Mouse (Mus musculus): ENCODE measurements around the gene Scd2. TPM values are rescaled to one million over a fixed set of nuclear protein-coding genes. Genes with fewer than 3 reads are reported as not detected.
A peak's percentile ranks its signal among the peaks of the same experiment; 100 is the strongest.
"Not testable (repeated sequence)": the region's sequence is repeated elsewhere in the genome, so short reads cannot be mapped to it uniquely, and the experiment has no call there.

Scd2 gene
- total RNA-seq, 2 experiments from 2014 or later = 226 to 239 TPM

GRCm38 (mm10) chr19:44273711-44274110 is 19.8 kb upstream of the Scd2 start:
- DNase-seq = no peak

- DNase-seq = no peak
Measured at GRCm38 (mm10) chr19:44274452-44274851, 19.0 kb upstream of the Scd2 start.

- DNase-seq = no peak
Measured at GRCm38 (mm10) chr19:44275418-44275817, 18.1 kb upstream of the Scd2 start.

- no peak for DNase-seq
Measured at GRCm38 (mm10) chr19:44276861-44277260, 16.6 kb upstream of the Scd2 start.

- no peak for DNase-seq
Measured at GRCm38 (mm10) chr19:44277931-44278330, 15.5 kb upstream of the Scd2 start.

- DNase-seq = peak; percentile 80
Measured at GRCm38 (mm10) chr19:44280755-44281154, 12.7 kb upstream of the Scd2 start.

- not testable (repeated sequence) for DNase-seq
Measured at GRCm38 (mm10) chr19:44281825-44282447, 11.5 kb upstream of the Scd2 start.

GRCm38 (mm10) chr19:44282534-44283156 is 10.8 kb upstream of the Scd2 start:
- no peak for DNase-seq

- no peak for DNase-seq
Measured at GRCm38 (mm10) chr19:44283157-44284024, 10.1 kb upstream of the Scd2 start.

GRCm38 (mm10) chr19:44284025-44284695 is 9.3 kb upstream of the Scd2 start:
- DNase-seq = peak; percentile 93

GRCm38 (mm10) chr19:44284723-44285122 is 8.8 kb upstream of the Scd2 start:
- no peak for DNase-seq

- no peak for DNase-seq
Measured at GRCm38 (mm10) chr19:44285554-44285953, 7.9 kb upstream of the Scd2 start.

GRCm38 (mm10) chr19:44286109-44286508 is 7.4 kb upstream of the Scd2 start:
- DNase-seq = no peak

- DNase-seq = no peak
Measured at GRCm38 (mm10) chr19:44287415-44288110, 5.9 kb upstream of the Scd2 start.

- DNase-seq = no peak
Measured at GRCm38 (mm10) chr19:44292083-44292482, 1.4 kb upstream of the Scd2 start.

GRCm38 (mm10) chr19:44292483-44292882 is 991 bp upstream of the Scd2 start:
- DNase-seq = no peak

- peak; percentile 91 for DNase-seq
Measured at GRCm38 (mm10) chr19:44293769-44294551, 486 bp downstream of the Scd2 start.

GRCm38 (mm10) chr19:44294588-44295041 is 1.1 kb downstream of the Scd2 start:
- peak; percentile 93 for DNase-seq

GRCm38 (mm10) chr19:44295251-44295650 is 1.8 kb downstream of the Scd2 start:
- DNase-seq = peak; percentile 68

GRCm38 (mm10) chr19:44295741-44296140 is 2.3 kb downstream of the Scd2 start:
- peak; percentile 92 for DNase-seq

GRCm38 (mm10) chr19:44296186-44296585 is 2.7 kb downstream of the Scd2 start:
- DNase-seq = no peak
